Mouse (Mus musculus) left cerebral cortex, adult 8-10 months (tissue): ENCODE measurements around the gene Ceacam13. TPM values are rescaled to one million over a fixed set of nuclear protein-coding genes. Genes with fewer than 3 reads are reported as not detected.
"Not testable (repeated sequence)": the region's sequence is repeated elsewhere in the genome, so short reads cannot be mapped to it uniquely, and the experiment has no call there.

Experiments used
- DNase-seq, 2 experiments: peaks; one replicate each; pipeline ENCODE4 v3.0.0; 2022; ENCODE audit warnings: low spot score in 2 of 2
- microRNA-seq, 2 experiments: library from miRNA; unstranded; fragments of <30 nt; microRNA quantifications; one replicate each; pipeline ENCODE4 v1.2.0; 2022
- total RNA-seq, 4 experiments: library from RNA; stranded (reverse); gene quantifications; 2 replicates each; pipeline ENCODE4 v1.2.4; 2022

The Ceacam13 gene
- total RNA-seq = not detected

GRCm38 (mm10) chr7:18009589-18009988 lies at the start of gene Ceacam13:
Gene Ceacam13, plus strand, starts transcription at chr7:18009889.
- no peak for DNase-seq

GRCm38 (mm10) chr7:17971824-17972223 lies 37.9 kb upstream of the Ceacam13 start, which contains the start of gene Ceacam11:
Gene Ceacam11, plus strand, starts transcription at chr7:17972124.
- DNase-seq = no peak

GRCm38 (mm10) chr7:18001131-18001530 lies 8.6 kb upstream of the Ceacam13 start:
- not testable (repeated sequence) for DNase-seq

GRCm38 (mm10) chr7:18065629-18066028 lies 55.9 kb downstream of the Ceacam13 start, which contains the start of gene Ceacam12:
Gene Ceacam12, plus strand, starts transcription at chr7:18065929.
- no peak for DNase-seq

Small RNA genes lying within 50 kb of the gene (microRNA-seq; reads per million reads assigned to microRNA genes)
- gene Gm22414 = 0 reads per million in 2 experiments

Other genes starting within 250 kb of the Ceacam13 start
- gene Ceacam14, start 197.3 kb upstream of the Ceacam13 start, total RNA-seq = not detected
- gene Gm5155, start 138.1 kb upstream of the Ceacam13 start, total RNA-seq = not detected
- gene Ceacam11, start 37.8 kb upstream of the Ceacam13 start, total RNA-seq = not detected
- not detected for gene Ceacam12, start 56.0 kb downstream of the Ceacam13 start, total RNA-seq
- gene Igfl3, start 166.6 kb downstream of the Ceacam13 start, total RNA-seq = not detected
- not detected for gene Mill1, start 235.5 kb downstream of the Ceacam13 start, total RNA-seq